Mouse (Mus musculus): ENCODE data around the gene Dclre1c. TPM values are rescaled to one million over a fixed set of nuclear protein-coding genes. Genes with fewer than 3 reads are reported as not detected.
"Not testable (repeated sequence)": the region's sequence is repeated elsewhere in the genome, so short reads cannot be mapped to it uniquely, and the experiment has no call there.

Dclre1c gene
- 1 to 10 TPM; 6.1 to 8.7 TPM for total RNA-seq (2021)
- long read RNA-seq, experiment 1, partial matches to known transcripts = 2 of 3 reads
- long read RNA-seq, experiment 1, other reads (novel, unspliced or antisense) = 1 of 3 reads
- long read RNA-seq, experiment 2, partial matches to known transcripts = 0 of 1 reads
- long read RNA-seq, experiment 2, other reads (novel, unspliced or antisense) = 1 of 1 reads

DNA sequence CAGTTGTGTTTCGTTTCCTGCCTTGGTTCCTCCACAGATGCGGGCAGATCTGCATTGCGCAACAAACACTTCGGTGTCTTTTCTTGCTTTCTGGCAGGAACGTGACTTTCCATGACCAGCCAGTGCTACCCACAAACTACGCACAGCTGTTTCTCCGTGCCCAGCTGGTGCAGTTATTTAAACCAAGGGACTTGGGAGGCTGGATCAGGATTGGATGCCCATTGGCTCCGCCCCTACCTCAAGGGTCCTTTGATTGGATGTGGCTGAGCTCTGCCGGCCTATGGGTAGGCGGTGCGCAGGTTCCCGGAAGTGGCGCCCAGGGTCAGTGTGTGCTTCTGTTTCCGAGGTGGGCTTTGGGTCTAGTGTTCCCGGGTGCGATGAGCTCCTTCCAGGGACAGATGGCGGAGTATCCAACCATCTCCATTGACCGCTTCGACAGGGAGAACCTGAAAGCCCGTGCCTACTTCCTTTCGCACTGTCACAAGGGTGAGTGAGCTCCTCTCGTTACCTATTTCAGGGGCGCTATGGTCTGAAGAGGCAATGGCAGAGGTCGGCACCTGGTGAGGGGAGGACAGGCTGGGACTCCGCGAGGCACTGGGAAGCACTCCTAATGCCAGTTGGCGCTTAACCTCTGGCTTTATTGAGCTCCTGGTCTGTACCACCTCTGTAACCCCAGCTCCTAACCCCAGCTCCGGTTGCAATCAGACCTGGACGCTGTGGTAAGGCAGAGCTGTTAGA, at the start of gene Dclre1c:
Gene Dclre1c, plus strand, starts transcription at position 291 of the 738 bp plus-strand sequence.
- DNase-seq = peak; percentile 93

DNA sequence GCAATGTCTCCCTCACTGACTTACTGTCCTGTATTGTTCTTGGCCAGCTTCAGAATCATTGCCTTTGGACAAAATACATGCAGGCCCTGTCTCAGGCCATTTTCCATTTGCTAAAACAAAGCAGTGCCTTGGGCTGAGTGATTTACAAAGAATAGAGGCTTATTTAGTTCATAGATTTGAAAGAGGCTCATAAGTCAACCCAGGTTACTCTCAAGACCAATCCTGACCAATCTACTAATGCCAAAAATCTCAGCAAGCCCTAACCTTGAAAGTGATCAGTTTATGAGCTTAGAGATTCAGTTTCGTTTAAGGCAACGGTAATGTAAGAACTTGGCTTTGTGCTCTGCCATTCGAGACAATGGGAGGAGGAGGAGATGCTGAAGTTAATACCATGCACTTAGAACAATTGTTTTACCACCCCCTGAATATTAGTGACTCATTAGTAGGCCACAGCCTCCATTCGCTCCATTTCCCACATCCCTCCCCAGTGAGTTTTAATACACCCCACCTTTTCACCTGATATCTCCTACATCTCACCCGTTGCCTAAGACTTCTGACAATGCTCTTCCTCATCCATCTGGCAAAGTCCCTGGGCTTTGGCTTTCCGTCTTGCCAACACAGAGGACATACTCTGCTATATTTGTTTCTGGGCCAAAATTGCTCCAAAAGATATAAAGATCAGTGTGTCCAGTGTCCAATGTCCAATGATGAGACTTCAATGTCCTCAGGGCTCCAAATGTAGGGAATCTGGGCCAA, 36.6 kb upstream of the Dclre1c start:
- no peak for DNase-seq

DNA sequence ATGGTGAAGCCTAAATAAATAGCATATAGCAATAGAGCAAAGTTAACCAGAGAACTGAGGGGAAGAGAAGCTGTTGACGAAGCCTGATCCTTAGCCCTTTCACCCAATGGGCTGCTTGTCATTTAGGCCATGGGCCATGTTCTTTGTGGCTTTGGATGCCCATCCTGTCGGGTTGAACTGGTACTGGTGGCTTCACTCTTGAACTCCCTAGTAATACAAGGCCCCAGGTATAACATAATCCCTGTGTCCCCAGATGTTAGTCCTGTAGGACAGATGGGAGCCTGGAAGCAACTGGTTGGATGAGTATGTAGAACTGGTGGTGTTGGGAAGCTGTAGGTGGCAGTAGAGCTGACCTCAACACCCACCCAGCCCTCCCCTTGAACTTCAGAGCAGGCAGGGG, 32.0 kb upstream of the Dclre1c start:
- no peak for DNase-seq

DNA sequence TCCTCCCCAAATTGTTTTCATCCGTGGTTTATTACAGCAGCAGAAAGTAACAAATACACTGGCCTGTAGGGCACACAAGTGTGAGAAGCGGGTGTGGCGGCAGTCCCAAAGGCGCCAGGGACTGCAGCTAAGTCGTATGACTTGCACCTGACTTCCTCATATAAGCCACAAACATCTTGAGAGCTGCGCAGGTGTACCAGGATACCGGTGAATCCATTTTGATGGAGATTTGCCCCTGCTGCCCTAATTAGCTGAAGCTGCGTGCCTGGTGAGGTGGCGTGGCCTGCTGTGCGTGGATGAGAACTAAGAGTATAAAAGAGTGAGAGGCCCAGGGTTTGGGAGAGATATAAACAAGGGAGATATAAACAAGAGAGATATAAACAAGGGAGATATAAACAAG, 26.8 kb upstream of the Dclre1c start, which contains the start of gene Olah:
Gene Olah, minus strand, starts transcription at position 101 of the 400 bp plus-strand sequence.
- not testable (repeated sequence) for DNase-seq

DNA sequence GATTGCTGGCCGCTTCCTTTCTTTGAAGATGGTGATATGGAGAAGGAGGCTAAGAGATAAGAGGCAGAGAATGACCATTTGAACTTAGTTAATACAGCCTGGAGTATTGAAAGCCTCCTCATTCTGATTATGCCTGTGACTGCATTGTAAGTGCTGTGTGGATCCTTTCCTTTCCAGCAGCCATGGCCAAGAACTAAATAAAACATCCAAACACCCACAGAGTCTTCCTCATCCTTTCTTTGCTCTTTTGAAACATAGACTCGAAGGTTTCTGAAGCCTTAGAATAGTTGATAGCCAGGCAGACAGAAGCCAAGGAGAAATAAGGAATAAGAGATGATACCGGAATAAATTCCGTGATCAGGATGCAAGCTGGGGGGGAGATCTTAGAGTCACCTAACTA, 17.9 kb upstream of the Dclre1c start:
- DNase-seq = no peak

DNA sequence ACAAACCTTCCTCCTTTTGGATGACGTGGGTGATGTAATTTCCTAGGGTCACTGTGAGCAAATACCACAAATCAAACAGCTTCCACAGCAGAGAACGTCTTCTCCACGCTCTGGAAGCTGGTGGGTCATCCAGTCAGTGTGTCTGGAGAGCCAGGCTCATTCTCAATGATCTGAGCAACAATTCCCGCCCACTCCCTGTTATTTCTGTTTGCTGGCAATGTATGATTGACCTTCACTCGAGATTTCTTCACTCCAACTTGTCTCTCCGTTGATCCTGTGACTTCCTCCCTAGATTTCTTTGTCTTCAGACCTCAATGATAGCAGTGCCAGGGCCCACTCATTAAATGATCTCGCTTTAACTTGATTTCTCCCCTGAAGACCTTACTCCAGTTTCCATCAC, 16.2 kb upstream of the Dclre1c start:
- DNase-seq = no peak

DNA sequence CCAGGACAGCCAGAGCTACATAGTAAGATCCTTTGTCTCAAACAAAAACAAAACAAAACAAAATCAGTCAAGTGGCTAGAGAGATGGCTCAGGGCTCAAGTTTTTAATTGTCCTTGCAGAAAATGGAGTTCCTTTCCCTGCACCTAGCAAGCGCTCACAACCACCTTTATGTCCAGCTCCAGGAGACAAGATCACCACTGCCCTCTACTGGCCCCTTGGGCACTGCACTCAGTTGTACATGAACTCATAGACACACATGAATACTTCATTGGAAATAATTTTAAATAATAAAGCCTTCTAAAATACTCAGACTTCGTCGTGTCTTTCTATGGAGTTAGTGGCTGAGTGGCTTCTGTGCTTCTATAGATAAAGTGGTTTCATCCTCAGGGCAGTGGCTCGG, 9.7 kb upstream of the Dclre1c start:
- DNase-seq = peak; percentile 81

DNA sequence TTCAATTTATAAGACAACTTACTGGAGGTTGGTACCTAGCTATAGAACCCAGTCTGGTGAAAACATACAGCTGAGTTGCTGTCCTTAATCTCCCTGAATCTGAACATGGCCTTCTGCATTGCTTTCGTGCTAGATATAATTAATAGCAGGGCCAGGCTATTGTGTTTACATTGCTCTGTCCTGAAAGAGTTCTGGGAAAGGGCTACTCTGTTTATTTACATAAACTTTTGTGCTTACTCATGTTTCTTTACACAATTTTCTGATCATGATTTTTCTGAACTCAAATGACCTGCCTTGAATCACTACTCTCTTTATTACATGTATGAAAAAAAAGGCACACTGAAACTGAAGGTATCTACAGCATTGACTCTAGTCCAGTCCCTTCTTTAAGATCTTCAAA, 8.3 kb upstream of the Dclre1c start:
- DNase-seq = no peak

DNA sequence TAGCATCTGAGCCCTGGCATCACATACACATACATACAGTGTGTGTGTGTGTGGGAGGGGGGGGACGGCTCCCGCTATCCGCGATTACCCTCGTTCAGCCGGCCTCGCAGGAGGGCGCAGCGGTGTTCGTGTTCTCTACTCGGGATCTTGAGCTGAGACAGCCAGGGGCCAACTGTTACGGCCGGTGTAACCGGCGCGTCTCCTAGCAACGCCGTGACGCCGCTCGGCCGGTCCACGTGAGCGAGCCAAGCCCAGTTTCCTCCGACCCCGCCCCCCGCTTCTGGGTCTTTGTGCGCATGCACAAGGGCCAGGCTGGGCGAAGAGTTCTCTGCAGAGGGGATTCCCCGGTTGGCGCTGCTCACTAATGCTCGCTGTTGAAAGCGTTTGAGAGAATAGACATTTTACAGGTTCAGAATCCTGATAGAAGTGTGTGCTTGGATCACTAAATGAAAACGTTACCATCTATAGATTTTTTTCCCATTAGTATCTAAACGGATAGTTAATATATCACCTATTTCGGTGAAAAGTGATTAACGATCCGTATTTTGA, 5.0 kb upstream of the Dclre1c start:
- DNase-seq = peak; percentile 98

DNA sequence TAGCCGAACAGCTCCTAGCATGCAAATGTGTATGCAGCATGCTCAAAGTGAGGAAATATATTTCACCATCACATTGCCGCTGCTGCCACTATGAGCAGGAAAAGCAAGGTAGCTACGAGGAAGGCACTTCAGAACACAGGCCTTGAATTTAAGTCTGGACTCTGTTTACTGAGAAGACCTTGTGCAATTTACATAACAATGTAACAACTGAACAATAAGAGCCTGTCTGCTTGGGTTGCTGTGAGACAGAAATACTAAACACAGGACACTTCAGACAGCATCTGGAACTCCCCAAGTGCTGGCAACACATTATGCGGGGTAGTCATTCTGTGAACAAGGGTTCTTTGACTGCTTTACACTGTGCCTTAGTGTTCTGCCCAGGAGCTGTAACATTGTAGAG, 3.8 kb upstream of the Dclre1c start:
- no peak for DNase-seq

DNA sequence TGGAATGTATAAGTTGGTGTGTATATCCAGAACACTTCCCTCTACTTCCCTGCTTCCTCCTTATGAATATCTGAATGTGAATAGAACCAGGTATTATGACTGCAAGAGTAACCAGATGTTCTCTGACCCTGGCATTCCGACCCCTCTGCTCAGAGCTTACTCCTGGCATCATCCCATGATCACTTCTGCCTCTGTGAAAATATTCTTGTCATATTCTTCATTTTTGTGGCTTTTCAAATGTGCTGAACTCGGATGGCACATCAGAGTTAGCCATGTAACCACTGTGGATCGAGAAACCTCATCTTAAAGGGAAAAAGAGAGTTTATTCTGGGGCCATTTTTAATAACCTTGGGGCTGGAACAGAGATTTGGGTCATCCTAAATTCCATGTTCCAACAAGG, 1.4 kb upstream of the Dclre1c start, which contains the start of gene Meig1:
Gene Meig1, minus strand, starts transcription at position 101 of the 400 bp plus-strand sequence.
- DNase-seq = no peak

DNA sequence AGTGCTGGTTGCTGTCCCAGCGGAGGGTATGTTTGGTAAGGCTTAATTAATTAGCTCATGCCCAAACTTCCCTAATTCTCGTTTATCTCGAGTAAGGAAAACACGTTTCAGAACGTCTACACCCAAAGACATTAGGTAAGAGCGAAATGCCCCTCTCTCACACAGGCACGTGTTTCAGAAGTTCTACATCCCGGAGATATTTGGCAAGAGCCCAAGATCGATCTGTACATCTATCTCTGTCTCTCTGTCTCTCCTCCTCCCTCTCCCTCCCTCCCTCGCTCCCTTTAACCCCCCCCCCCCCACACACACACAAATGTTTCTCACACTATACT, 614 bp downstream of the Dclre1c start:
- no peak for DNase-seq

DNA sequence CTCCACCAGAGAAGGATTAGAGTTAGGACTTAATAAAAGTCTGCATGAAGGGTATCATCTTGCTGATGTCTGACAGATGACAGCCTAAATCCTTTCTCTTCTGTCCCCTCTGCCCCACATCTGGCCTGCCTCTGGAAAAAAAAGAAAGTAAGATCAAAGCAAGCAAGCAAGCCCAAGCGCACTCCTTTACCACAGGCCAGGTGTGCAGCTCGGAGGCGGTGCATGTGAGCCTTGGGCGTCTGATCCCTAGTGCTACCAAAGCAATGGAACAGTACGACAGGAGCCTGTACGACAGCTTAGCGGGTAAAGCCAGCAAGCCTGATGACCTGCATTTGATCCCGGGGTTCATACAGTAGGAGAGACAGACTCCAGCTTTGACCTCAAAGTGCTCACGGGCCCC, 7.0 kb downstream of the Dclre1c start:
- no peak for DNase-seq

DNA sequence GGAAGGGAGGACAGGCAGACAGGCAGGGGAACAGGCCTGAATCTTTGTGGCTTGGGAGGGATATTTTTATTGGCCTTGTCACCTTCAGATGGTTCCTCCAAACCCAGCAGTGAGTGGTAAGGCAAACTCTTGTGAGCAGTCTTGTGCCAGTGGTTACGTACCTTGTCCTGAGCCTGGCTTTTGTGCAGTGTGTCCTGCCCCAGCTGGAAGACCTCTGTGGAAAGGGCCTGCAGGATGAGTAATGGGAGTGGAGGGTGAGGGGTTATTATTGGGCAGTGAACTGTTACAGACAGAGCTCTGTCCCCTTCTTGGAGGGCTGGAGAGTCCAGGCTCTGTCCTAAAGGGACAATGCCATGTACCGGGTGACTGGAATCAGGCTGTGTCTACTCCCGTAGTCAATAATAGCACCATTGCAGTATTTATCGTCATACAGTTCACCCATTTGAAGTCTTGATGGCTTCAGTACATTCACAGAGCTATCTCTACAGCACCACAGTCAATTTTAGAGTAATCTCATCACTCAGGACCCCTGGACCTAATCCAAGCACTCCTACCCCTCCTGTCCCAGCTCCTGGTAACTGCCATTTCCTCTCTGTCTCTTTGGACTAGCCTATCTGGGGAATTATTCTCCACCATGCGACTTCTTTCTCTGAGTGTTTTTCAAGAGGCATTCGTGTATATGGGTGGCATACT, 11.6 kb downstream of the Dclre1c start:
- no peak for DNase-seq

DNA sequence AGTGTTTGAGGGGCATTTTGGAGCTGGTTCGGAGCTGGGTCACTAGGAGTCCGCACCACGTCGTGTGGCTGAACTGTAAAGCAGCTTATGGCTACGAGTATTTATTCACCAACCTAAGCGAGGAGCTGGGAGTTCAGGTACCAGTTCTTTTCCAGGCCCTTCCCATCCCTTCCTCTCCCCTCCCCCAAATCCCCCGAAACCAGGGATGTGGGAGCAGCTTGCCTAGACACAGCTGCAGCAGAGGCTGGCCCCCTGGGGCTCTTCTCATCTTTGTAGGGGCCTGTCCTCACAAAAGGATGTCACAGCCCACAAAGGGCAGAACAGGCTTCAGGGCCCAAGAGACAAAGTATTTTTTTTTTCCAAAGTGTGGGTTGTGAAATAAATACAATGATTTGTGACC, 14.0 kb downstream of the Dclre1c start:
- no peak for DNase-seq

DNA sequence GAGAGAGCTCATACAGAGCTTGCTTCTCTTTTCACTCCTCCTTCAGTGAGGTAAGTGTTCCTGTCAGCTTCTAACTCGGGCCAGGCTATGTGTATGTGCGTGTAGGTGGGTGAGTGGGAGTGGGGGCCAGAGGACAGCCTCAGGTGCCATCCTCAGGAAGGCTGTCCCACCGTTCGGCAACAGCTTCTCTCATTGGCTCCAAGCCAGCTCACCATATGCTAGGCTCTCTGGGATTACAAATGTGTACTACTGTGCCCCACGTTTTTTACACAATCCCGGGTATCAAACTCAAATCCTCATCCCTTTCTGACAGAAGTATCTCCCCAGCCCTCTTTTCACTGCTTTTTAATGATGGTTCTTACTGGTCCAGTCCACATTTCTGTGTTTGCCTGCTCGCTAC, 20.3 kb downstream of the Dclre1c start:
- DNase-seq = no peak

DNA sequence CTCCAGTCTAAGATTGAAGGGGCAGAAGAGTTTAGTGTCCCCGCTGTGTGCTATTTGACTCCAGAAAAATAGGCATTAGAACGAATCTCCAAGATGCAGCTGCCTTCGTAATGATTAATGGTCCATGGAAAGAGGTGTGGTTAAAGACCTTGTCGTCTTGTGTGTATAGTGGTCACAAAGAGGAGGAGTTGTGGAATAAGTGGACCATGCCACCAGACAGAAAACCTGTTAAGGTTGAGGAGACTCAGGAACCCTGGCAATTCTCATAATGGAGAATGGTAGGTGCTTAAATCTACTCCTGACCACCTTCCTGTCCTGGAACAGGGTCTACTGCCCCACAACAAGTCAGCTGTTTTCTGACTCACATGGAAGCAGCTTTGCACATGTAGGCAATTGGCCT, 22.1 kb downstream of the Dclre1c start:
- DNase-seq = no peak

DNA sequence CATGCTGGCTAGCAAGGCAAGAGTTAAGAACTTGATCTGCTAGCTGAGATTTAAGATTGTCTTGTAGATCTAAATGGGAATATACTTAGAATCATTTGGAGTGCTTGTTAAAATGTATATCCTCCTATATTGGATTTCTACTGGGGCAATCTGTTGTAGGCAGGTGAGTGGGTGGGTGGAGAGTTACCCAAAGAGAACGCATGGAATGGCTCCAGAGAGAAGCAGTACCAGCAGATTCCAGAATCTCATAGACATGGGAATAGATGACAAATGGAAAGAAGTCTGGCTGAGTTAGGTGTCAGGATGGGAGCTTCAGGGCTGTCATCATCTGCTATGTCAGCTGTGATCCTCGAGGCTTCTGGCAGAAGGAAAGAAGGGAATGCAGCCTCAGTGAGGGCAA, 25.5 kb downstream of the Dclre1c start:
- no peak for DNase-seq

DNA sequence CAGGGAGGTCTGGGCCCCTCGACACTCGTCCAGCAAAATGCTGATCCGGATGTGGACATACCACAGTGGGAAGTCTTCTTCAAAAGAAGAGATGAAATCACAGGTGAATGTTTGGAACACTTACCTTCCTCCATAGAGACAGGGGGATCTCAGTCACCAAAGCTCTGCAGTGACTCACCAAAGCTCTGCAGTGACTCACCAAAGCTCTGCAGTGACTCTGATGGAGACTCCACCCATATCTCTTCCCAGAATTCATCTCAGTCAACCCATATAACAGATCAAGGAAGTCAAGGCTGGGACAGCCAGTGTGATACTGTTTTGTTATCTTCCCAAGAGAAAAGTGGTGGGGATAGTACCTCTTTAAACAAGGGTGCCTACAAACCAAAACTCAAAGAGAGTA, 29.2 kb downstream of the Dclre1c start:
- no peak for DNase-seq

DNA sequence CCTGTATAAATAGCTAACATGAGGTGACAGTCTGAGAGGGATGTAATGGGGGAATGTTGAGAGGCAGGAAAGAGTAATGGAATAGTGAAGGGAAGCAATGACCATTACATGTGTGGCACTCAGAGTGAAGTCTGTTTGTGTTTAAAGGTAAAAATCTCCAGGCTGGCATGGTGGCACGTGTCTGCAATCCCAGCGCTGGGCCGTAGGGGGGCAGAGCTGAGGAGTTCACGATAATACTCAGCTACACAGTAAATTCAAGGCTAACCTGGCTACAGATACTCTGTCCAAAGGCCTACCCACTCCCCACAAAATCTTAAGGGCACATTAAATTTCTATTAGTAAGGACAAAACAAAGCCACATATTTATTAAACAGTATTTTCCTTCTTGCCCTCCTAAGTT, 32.7 kb downstream of the Dclre1c start:
- no peak for DNase-seq

DNA sequence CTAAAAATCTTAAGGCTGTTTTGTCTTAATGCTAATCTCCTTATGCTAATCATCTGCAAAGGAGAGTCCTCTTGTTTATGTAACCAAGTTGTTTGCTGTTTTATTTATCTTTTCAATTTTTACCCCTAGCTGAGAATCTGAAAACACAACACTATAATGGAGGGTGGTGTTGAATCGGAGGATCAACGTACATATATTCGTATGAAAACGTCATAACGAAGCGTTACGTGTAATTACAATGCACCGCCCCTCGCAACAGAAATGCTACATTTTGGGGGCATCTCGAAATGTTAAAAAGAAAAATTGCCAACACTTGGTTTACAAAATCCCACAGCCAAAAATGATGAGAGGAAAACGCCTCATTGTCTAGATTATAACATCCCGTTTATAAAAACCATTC, 50.0 kb downstream of the Dclre1c start:
- no peak for DNase-seq

DNA sequence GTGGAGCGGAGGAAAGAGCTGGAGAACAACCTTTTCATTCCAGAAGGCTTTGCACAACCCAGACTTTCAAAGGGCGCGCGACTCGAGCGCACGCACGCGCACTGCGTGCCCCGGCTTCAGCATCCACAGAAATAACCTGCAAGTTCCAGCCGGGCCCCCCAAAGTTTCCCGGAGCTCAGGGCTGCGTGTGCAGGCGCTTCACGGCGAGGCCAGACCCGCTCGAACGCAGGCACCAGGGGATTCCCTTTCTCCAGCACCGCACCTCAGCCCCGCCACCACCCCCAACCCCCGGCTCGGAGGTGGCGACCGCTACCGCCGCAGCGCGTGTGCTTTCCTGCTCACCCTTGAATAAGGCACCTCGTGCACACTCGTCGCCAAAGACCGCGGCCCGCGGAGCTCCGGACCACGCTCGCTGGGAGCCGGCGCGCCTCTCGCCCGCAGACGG, 50.5 kb downstream of the Dclre1c start:
- DNase-seq = peak; percentile 78
